Mouse (Mus musculus): ENCODE data around the gene Gm20388. TPM values are rescaled to one million over a fixed set of nuclear protein-coding genes. Genes with fewer than 3 reads are reported as not detected.

The Gm20388 gene
- total RNA-seq, 1 experiment: 27.0 TPM

DNA sequence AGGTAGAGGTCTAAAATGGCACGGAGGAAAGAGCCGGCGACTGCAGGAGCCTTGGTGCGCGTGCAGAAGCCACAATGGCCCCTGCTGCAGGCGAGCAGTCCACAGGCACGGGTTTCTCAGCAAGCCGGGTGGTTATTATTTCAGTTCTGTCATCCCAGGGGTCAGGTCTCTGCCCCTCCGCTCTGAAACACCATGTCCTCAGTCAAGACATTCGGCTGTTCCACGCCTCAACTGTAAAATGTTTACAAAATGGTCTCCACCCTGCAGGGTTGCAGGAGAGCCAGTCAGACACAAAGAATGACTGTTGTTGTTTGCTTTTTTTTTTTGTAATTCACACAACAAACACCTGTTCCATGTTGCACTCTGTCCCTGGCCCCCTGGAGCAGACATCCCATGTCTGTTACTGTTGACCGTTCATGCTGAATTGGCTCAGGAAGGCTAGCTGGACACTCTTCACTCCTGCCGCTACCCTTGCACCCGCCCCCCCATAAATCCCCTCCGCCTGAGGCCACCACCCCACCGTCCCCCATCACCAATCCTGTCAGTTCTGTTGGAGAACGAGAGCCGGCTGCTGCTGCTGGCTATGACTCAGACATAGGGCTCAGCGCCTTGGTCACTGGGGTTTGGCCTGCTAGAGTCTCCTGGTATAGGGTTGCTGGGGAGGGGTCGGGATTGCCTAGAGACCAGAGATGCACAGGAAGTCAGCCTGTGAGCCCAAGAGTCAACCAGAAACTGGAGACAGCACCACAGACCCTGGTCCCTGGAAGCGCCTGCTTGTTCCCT lies 350.9 kb downstream of the Gm20388 start:
- Histone ChIP-seq H3K4me3 (ENCODE audit: insufficient read depth in 1 of 2, low read depth in 1 of 2, low read length in 2 of 2, poor library complexity in 1 of 2, severe bottlenecking in 1 of 2) (no peak overlapping the region), H3K4me1 (ENCODE audit: control insufficient read depth in 2 of 2, insufficient read depth in 2 of 2, low read length in 2 of 2, poor library complexity in 1 of 2) (peaks cover 7 to 13% of the 10 kb centered on the region in 2 experiments), H3K36me3 (ENCODE audit: control insufficient read depth, insufficient read depth, low read length, poor library complexity, severe bottlenecking) (no peaks in the 10 kb centered on the region), H3K9me3 (ENCODE audit: control insufficient read depth, insufficient read depth, low read depth, low read length) (no peaks in the 10 kb centered on the region), H3K9ac (ENCODE audit: insufficient read depth, low read depth, low read length, poor library complexity, severe bottlenecking) (no peak overlapping the region), H3K27ac (ENCODE audit: insufficient read depth, low read depth, low read length, poor library complexity, severe bottlenecking) (no peak overlapping the region)
- in situ Hi-C loops (cut with MboI; ENCODE audit: low sequenced_read_pairs in 2 of 2, unreplicated experiment in 2 of 2): no loop called here
- no peak for DNase-seq (ENCODE audit: low read depth, low spot score)
- no peak for TF ChIP-seq HCFC1 (IDR thresholded peaks at IDR 0.05; ENCODE audit: borderline replicate concordance, insufficient read depth, low read length)
- no peak for TF ChIP-seq ZNF384 (IDR thresholded peaks at IDR 0.05; ENCODE audit: low read depth, low read length)
- TF ChIP-seq CHD2 (IDR thresholded peaks at IDR 0.05; ENCODE audit: low read depth, low read length): no peak
- no peak for TF ChIP-seq MAFK (IDR thresholded peaks at IDR 0.05; ENCODE audit: insufficient read depth, low read depth, low read length)
- TF ChIP-seq ZC3H11A (IDR thresholded peaks at IDR 0.05; ENCODE audit: borderline replicate concordance, low read depth, low read length): no peak

DNA sequence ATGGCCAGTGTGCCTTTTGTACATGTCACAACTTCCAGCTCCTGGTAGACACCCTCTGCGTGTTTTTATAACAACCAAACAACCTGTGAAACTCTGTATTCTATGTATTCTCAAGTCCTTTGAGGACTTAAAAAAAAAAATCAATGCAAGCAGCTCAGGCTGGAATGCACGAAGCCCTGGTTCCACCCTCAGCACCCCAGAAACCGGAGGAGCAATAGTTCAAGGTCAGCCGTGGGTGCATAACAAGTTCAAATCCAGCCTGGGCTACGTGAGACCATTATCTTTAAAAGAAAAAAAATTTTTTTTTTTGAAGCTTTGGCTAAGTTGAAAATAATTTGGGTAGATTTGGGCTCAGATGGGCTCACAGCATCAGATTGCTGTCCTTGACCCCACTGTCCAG lies 353.2 kb downstream of the Gm20388 start:
- no peak overlapping the region for H3K4me3 ChIP-seq (ENCODE audit: insufficient read depth in 1 of 2, low read depth in 1 of 2, low read length in 2 of 2, poor library complexity in 1 of 2, severe bottlenecking in 1 of 2)
- DNase-seq (ENCODE audit: low read depth, low spot score): no peak
- H3K36me3 ChIP-seq (ENCODE audit: control insufficient read depth, insufficient read depth, low read length, poor library complexity, severe bottlenecking): no peaks in the 10 kb centered on the region
- TF ChIP-seq ZNF384 (IDR thresholded peaks at IDR 0.05; ENCODE audit: low read depth, low read length): no peak
- TF ChIP-seq ZC3H11A (IDR thresholded peaks at IDR 0.05; ENCODE audit: borderline replicate concordance, low read depth, low read length): no peak
- TF ChIP-seq MAFK (IDR thresholded peaks at IDR 0.05; ENCODE audit: insufficient read depth, low read depth, low read length): no peak
- no peak for TF ChIP-seq CHD2 (IDR thresholded peaks at IDR 0.05; ENCODE audit: low read depth, low read length)
- TF ChIP-seq HCFC1 (IDR thresholded peaks at IDR 0.05; ENCODE audit: borderline replicate concordance, insufficient read depth, low read length): no peak
- H3K9ac ChIP-seq (ENCODE audit: insufficient read depth, low read depth, low read length, poor library complexity, severe bottlenecking): no peak overlapping the region
- in situ Hi-C loops (cut with MboI; ENCODE audit: low sequenced_read_pairs in 2 of 2, unreplicated experiment in 2 of 2): no loop called here
- no peaks in the 10 kb centered on the region for H3K9me3 ChIP-seq (ENCODE audit: control insufficient read depth, insufficient read depth, low read depth, low read length)
- H3K27ac ChIP-seq (ENCODE audit: insufficient read depth, low read depth, low read length, poor library complexity, severe bottlenecking): no peak overlapping the region
- peaks cover 9 to 17% of the 10 kb centered on the region in 2 experiments for H3K4me1 ChIP-seq (ENCODE audit: control insufficient read depth in 2 of 2, insufficient read depth in 2 of 2, low read length in 2 of 2, poor library complexity in 1 of 2)

- Histone ChIP-seq H3K27ac (ENCODE audit: insufficient read depth, low read depth, low read length, poor library complexity, severe bottlenecking) (no peak overlapping the region), H3K4me3 (ENCODE audit: insufficient read depth in 1 of 2, low read depth in 1 of 2, low read length in 2 of 2, poor library complexity in 1 of 2, severe bottlenecking in 1 of 2) (peak overlapping the region; percentile 28 to 37; a peak in 2 of 4 replicates), H3K4me1 (ENCODE audit: control insufficient read depth in 2 of 2, insufficient read depth in 2 of 2, low read length in 2 of 2, poor library complexity in 1 of 2) (peaks cover 9 to 19% of the 10 kb centered on the region in 2 experiments), H3K9ac (ENCODE audit: insufficient read depth, low read depth, low read length, poor library complexity, severe bottlenecking) (peak overlapping the region; percentile 52), H3K9me3 (ENCODE audit: control insufficient read depth, insufficient read depth, low read depth, low read length) (no peaks in the 10 kb centered on the region), H3K36me3 (ENCODE audit: control insufficient read depth, insufficient read depth, low read length, poor library complexity, severe bottlenecking) (no peaks in the 10 kb centered on the region)
- TF ChIP-seq ZC3H11A (IDR thresholded peaks at IDR 0.05; ENCODE audit: borderline replicate concordance, low read depth, low read length): no peak
- TF ChIP-seq MAFK (IDR thresholded peaks at IDR 0.05; ENCODE audit: insufficient read depth, low read depth, low read length): no peak
- no peak for TF ChIP-seq ZNF384 (IDR thresholded peaks at IDR 0.05; ENCODE audit: low read depth, low read length)
- TF ChIP-seq CHD2 (IDR thresholded peaks at IDR 0.05; ENCODE audit: low read depth, low read length): no peak
- no peak for TF ChIP-seq HCFC1 (IDR thresholded peaks at IDR 0.05; ENCODE audit: borderline replicate concordance, insufficient read depth, low read length)
- DNase-seq (ENCODE audit: low read depth, low spot score): no peak
- in situ Hi-C loops (cut with MboI; ENCODE audit: low sequenced_read_pairs in 2 of 2, unreplicated experiment in 2 of 2): no loop called here
Measured at GRCm38 (mm10) chr8:120264388-120264943, 353.8 kb downstream of the Gm20388 start.

DNA sequence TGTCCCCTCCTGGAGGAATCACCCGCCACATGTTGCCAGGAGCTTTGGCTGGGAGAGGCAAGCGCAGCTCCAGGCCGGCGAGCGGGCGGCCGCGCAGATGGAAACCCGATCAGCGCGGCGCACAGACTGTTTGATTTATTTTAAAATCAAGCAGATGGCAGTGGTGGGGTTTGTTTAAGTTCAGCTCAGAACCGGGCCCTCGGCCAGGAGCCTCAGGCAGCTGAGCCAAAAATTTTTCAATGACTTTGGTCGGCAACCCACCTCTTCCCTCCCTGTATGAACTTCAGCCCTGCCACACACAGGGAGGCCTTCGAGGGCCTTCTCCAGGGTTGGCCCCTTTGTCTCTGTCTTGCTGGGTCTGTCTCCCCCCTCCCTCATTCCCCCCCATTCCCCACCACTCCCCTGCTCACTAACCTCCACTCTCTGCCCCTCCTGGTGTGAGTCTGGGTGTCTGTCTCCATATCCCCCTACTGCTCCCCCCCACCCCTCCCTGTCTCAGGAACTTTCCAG lies 354.4 kb downstream of the Gm20388 start:
- in situ Hi-C loops (cut with MboI; ENCODE audit: low sequenced_read_pairs in 2 of 2, unreplicated experiment in 2 of 2): no loop called here
- TF ChIP-seq ZC3H11A (IDR thresholded peaks at IDR 0.05; ENCODE audit: borderline replicate concordance, low read depth, low read length) (no peak), MAFK (IDR thresholded peaks at IDR 0.05; ENCODE audit: insufficient read depth, low read depth, low read length) (no peak), ZNF384 (IDR thresholded peaks at IDR 0.05; ENCODE audit: low read depth, low read length) (no peak), HCFC1 (IDR thresholded peaks at IDR 0.05; ENCODE audit: borderline replicate concordance, insufficient read depth, low read length) (no peak), CHD2 (IDR thresholded peaks at IDR 0.05; ENCODE audit: low read depth, low read length) (no peak)
- no peak overlapping the region for H3K27ac ChIP-seq (ENCODE audit: insufficient read depth, low read depth, low read length, poor library complexity, severe bottlenecking)
- H3K9me3 ChIP-seq (ENCODE audit: control insufficient read depth, insufficient read depth, low read depth, low read length): no peaks in the 10 kb centered on the region
- peak overlapping the region; percentile 52 for H3K9ac ChIP-seq (ENCODE audit: insufficient read depth, low read depth, low read length, poor library complexity, severe bottlenecking)
- no peaks in the 10 kb centered on the region for H3K36me3 ChIP-seq (ENCODE audit: control insufficient read depth, insufficient read depth, low read length, poor library complexity, severe bottlenecking)
- no peak for DNase-seq (ENCODE audit: low read depth, low spot score)
- peak overlapping the region; percentile 28 to 37; a peak in 2 of 4 replicates for H3K4me3 ChIP-seq (ENCODE audit: insufficient read depth in 1 of 2, low read depth in 1 of 2, low read length in 2 of 2, poor library complexity in 1 of 2, severe bottlenecking in 1 of 2)
- H3K4me1 ChIP-seq (ENCODE audit: control insufficient read depth in 2 of 2, insufficient read depth in 2 of 2, low read length in 2 of 2, poor library complexity in 1 of 2): peaks cover 9 to 19% of the 10 kb centered on the region in 2 experiments
